In genomic region chr5:149335009-149335408, GRCm38 (mm10) we compare ENCODE assay signal across 14 mouse cellular contexts.
DNase-seq lines count a peak whose midpoint lies in the region; ATAC-seq lines count a peak whose summit lies in the region.
"Had no signal": no experiment of that assay in that cellular context is flagged by ENCODE, and none has a peak within 500 bp of the region (broad histone marks: within the 10 kb centered on the region; RNA-seq: fewer than 3 reads in every experiment).

No protein-coding gene starts in this region.

- no peaks in the 10 kb centered on the region for H3K27me3 ChIP-seq in limb, embryonic 10.5 days (ENCODE audit: low read depth, poor library complexity, severe bottlenecking)
- H3K27me3 ChIP-seq: heart, embryonic 12.5 days had no signal

- no peaks in the 10 kb centered on the region for H3K9me3 ChIP-seq in limb, embryonic 10.5 days (replicated peaks)
- H3K9me3 ChIP-seq: heart, embryonic 12.5 days had no signal

- H3K4me1 ChIP-seq in limb, embryonic 10.5 days = peaks cover 80% of the 10 kb centered on the region

- ATAC-seq in frontal cortex, adult (ENCODE audit: low TSS enrichment) = peak; percentile 27; the same call in 1 of the 2 replicates
- ATAC-seq in common myeloid progenitor, adult 5-6 weeks (replicated peaks; ENCODE audit: low read depth, poor library complexity, severe bottlenecking) = peak; percentile 48
- no peak for ATAC-seq in granulocyte monocyte progenitor cell, adult 5-6 weeks (replicated peaks; ENCODE audit: poor library complexity, severe bottlenecking)

- H3K36me3 ChIP-seq in limb, embryonic 10.5 days = no peaks in the 10 kb centered on the region
- H3K36me3 ChIP-seq: heart, embryonic 12.5 days had no signal

- 92% methylated on average over 12 of the region's 12 CpGs for WGBS in limb, embryonic 10.5 days

- no peak for DNase-seq in frontal cortex, postnatal 14 days (ENCODE audit: low spot score in 2 of 2)
- peak; percentile 47 to 54 for DNase-seq in left cerebral cortex, postnatal 36 days (ENCODE audit: low spot score in 2 of 2)
- no peak for DNase-seq in left cerebral cortex, adult 18-20 months (ENCODE audit: low spot score in 2 of 2)
- no peak for DNase-seq in limb, embryonic 10.5 days (ENCODE audit: low spot score)
- no peak for DNase-seq in retina, postnatal 1 day
- DNase-seq: adrenal gland, postnatal 36 days; embryo, embryonic 11 days; heart, postnatal 4 days; liver; lung, embryonic 14.5 days had no signal

- intact Hi-C loops in left cerebral cortex, postnatal 36 days (cut with DNase I) = loop anchor here (5.0 kb wide), 3 partner anchors 123 to 528 kb away; partner anchors contain the start of genes Hmgb1 and Uspl1

- H3K27ac ChIP-seq in limb, embryonic 10.5 days = peak overlapping the region; percentile 93

- no peak overlapping the region for H3K4me3 ChIP-seq in limb, embryonic 10.5 days
- H3K4me3 ChIP-seq: heart, embryonic 12.5 days had no signal

Comparison
In these comparisons a context has a peak if more than half of its experiments do, and no peak if none do; other contexts are left out.
1. DNase-seq: peak in left cerebral cortex, postnatal 36 days (2 of 2); none in frontal cortex, postnatal 14 days (0 of 2), left cerebral cortex, adult 18-20 months (0 of 2), limb, embryonic 10.5 days (single experiment) and retina, postnatal 1 day (single experiment).